Mouse (Mus musculus) lung, embryonic 16.5 days (tissue): ENCODE results near the gene Meis2. TPM values are rescaled to one million over a fixed set of nuclear protein-coding genes. Genes with fewer than 3 reads are reported as not detected.

Source experiments
- ATAC-seq: fragments of 200-750 bp; cut with Nextera tagmentation; 2 replicates; pipeline ENCODE4 v1.8.0; 2017; ENCODE audit warnings: low read depth, mild to moderate bottlenecking, moderate library complexity
- H3K27ac ChIP-seq: fragments of 300-500 bp; sonication (generic); 2 replicates; pipeline ENCODE4 v1.5.1; 2014; ENCODE audit warnings: mild to moderate bottlenecking, control low read depth, low read length
- H3K27me3 ChIP-seq: fragments of 300-500 bp; sonication (generic); 2 replicates; pipeline ENCODE4 v1.6.1; 2014; ENCODE audit warnings: low read depth, low read length, mixed read lengths; ENCODE audit not compliant: control insufficient read depth, insufficient read depth
- H3K36me3 ChIP-seq: fragments of 300-500 bp; sonication (generic); 2 replicates; pipeline ENCODE4 v1.6.1; 2014; ENCODE audit warnings: low read length; ENCODE audit not compliant: control insufficient read depth, insufficient read depth
- H3K4me1 ChIP-seq: fragments of 300-500 bp; sonication (generic); replicated peaks from 2 replicates; pipeline ENCODE4 v1.6.1; 2014; ENCODE audit warnings: low read length, mixed read lengths; ENCODE audit not compliant: control insufficient read depth, insufficient read depth
- H3K4me2 ChIP-seq: fragments of 300-500 bp; sonication (generic); 2 replicates; pipeline ENCODE4 v1.6.1; 2014; ENCODE audit warnings: low read depth, low read length, control low read depth
- H3K4me3 ChIP-seq: fragments of 300-500 bp; sonication (generic); 2 replicates; pipeline ENCODE4 v1.5.1; 2014; ENCODE audit warnings: mild to moderate bottlenecking, low read length, control low read depth
- H3K9ac ChIP-seq: fragments of 300-500 bp; sonication (generic); 2 replicates; pipeline ENCODE4 v1.6.1; 2014; ENCODE audit warnings: low read length, control low read depth
- H3K9me3 ChIP-seq: fragments of 300-500 bp; sonication (generic); 2 replicates; pipeline ENCODE4 v1.6.1; 2016; ENCODE audit warnings: low read length; ENCODE audit not compliant: control insufficient read depth
- WGBS: fragments of 180-500 bp; shearing (Covaris S2); extraction: QIAGEN DNeasy Blood & Tissue Kit; methylation state at CpG from one replicate; pipeline ENCODE4 v1.1.7; 2014; 5-methylcytosine and 5-hydroxymethylcytosine counted together
- polyA plus RNA-seq: library from polyadenylated mRNA; unstranded; fragments of >200 nt; fragmentation: Nextera tagmentation; extraction: Ambion mirVana; gene quantifications from 2 replicates; pipeline ENCODE4 v1.2.1, GENCODE M21; 2015

Meis2 gene
- polyA plus RNA-seq, 1 experiment from 2014 or later, result 24.2 TPM

DNA sequence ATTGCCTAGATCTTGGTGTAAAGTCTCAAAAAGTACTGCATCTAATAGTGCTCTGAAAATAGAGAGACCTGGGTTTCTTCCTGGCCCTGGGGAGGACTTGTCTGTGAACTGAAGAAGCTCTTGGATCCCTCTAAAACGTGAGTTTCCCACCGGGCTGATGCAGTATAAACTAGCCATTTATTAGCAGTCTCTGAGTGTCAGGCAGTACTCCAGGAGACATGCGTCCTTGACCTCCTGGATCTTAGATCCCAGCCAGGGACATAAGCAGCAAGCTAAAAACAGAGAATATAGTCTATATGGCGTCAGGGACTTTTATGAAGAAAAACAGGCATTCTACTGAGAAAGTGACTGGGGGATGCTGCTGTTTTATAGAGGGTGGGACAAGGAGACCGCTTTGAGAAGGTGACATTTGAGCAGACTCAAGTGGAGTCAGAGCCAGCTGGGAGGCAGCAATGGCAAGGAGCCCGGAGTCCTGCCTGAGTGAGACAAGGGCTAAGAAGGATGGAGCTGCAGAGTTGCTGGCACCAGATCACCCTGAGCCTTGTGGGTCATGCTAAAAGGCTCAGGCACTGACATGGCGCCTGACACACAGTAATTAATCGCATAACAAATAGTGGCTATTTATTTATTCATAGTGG lies 126.6 kb downstream of the Meis2 start:
- Histone ChIP-seq H3K4me2 (no peak overlapping the region), H3K9me3 (no peaks in the 10 kb centered on the region), H3K4me1 (peaks cover 9% of the 10 kb centered on the region), H3K27ac (no peak overlapping the region), H3K9ac (no peak overlapping the region), H3K27me3 (no peaks in the 10 kb centered on the region), H3K4me3 (no peak overlapping the region), H3K36me3 (no peaks in the 10 kb centered on the region)
- 40% methylated on average over 8 of the region's 8 CpGs for WGBS
- ATAC-seq, result peak; percentile 90

DNA sequence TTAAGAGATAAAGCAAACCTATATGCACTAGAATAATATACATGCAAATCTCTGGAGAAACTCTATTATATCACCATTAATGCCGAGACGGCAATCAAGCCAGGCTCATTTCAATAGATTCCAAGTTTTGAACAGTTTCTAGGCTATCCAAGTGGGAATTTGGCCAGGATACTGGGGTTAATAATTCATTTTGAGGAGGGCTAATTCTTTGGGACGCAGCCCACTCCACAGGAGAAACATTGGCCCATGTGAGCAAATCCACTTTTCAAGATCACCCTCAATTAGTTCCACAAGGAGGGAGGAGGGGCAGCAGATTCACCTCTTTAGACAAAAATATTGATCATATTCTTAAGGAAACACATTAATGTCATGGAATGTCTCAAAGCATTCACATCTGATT lies 127.3 kb downstream of the Meis2 start:
- no peaks in the 10 kb centered on the region for H3K36me3 ChIP-seq
- H3K27me3 ChIP-seq, result no peaks in the 10 kb centered on the region
- no peaks in the 10 kb centered on the region for H3K9me3 ChIP-seq
- no peak overlapping the region for H3K4me3 ChIP-seq
- no peak for ATAC-seq
- peaks cover 9% of the 10 kb centered on the region for H3K4me1 ChIP-seq
- no peak overlapping the region for H3K4me2 ChIP-seq
- 44% methylated on average over 3 of the region's 3 CpGs for WGBS
- no peak overlapping the region for H3K9ac ChIP-seq
- no peak overlapping the region for H3K27ac ChIP-seq

DNA sequence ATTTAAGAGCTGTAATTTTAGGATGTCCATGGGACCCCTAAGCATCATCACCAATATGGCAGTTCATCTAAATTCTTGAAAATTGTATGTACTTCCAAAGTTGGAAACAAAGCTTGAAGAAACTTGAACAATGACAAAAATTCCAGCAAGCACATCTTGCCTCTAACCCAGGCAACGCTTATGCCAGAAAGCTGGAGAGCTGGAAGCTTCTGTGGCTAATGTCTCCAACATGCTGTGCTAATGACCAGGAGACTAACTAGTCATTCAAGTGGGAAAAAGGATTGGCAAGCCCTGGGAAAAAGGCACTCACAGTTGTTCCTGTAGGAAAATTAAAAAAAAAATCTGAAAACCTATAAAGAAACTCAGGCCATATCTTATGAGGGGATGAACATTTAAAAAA lies 127.7 kb downstream of the Meis2 start:
- no peaks in the 10 kb centered on the region for H3K36me3 ChIP-seq
- H3K4me2 ChIP-seq, result no peak overlapping the region
- no peak overlapping the region for H3K9ac ChIP-seq
- H3K4me1 ChIP-seq, result peaks cover 7% of the 10 kb centered on the region
- H3K27me3 ChIP-seq, result no peaks in the 10 kb centered on the region
- ATAC-seq, result no peak
- H3K9me3 ChIP-seq, result no peaks in the 10 kb centered on the region
- WGBS, result 97% methylated on average over 1 of the region's 1 CpGs
- no peak overlapping the region for H3K27ac ChIP-seq
- no peak overlapping the region for H3K4me3 ChIP-seq

DNA sequence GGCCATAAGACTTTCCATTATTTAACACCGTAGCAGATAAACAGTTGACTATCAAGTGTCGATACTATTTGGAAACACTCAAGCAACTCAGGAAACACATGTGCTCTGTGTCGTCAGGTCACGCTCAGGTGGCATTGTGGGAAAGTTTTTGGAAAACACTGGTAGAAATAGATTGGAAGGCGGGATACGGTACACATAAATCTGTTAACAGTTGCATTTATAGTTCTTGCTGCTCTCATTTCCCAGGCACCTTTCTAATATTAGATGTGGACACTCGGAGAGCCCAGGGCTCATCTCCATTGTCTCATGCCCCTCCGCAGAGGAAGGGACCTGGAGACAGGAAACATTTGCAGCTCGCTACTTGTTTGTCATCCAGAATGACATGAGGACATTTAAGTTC lies 128.9 kb downstream of the Meis2 start:
- no peak overlapping the region for H3K4me3 ChIP-seq
- no peaks in the 10 kb centered on the region for H3K36me3 ChIP-seq
- no peaks in the 10 kb centered on the region for H3K9me3 ChIP-seq
- H3K4me2 ChIP-seq, result no peak overlapping the region
- WGBS, result 75% methylated on average over 9 of the region's 9 CpGs
- H3K27ac ChIP-seq, result no peak overlapping the region
- peaks cover 7% of the 10 kb centered on the region for H3K4me1 ChIP-seq
- no peak overlapping the region for H3K9ac ChIP-seq
- no peak for ATAC-seq
- H3K27me3 ChIP-seq, result no peaks in the 10 kb centered on the region

DNA sequence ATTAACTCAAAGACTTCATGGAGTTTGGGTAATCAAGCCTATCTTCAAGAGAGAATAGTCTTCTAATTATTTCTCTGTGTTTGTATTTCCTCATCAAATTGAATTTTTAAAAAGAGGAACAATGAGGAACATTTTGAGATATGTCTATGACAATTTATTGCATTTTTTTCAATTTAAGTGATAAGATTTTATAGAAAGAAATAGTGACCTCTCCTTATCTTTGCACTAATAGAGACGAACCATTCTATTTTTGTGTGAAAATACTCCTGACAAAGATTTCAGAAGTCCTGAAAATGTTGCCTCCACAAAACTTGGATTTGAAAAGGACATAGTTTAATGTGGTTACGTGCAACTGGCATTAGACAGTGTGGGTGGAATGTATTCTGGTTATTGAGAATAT lies 131.3 kb downstream of the Meis2 start:
- peaks cover 2% of the 10 kb centered on the region for H3K4me1 ChIP-seq
- H3K4me3 ChIP-seq, result no peak overlapping the region
- no peak overlapping the region for H3K27ac ChIP-seq
- no peaks in the 10 kb centered on the region for H3K9me3 ChIP-seq
- H3K27me3 ChIP-seq, result no peaks in the 10 kb centered on the region
- 84% methylated on average over 2 of the region's 2 CpGs for WGBS
- H3K4me2 ChIP-seq, result no peak overlapping the region
- no peak overlapping the region for H3K9ac ChIP-seq
- ATAC-seq, result no peak
- H3K36me3 ChIP-seq, result no peaks in the 10 kb centered on the region

DNA sequence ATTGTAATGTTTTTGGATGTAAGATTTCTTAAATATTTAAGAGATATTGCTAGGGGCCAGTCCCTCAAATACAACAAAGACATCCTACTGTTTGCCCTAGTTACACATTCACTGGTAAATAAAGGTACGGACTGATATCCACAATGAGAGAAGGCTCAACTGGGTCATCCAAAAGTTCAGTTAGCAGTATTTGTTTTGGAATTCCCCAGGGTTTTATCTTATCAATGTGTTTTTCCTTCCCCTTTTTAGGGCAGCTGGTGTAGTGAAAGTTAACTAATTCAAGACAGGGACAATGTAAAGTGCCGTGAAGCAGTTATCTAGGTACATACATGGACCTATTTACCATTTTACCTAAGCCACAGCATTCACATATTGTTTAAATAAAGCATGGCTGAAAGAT lies 132.4 kb downstream of the Meis2 start:
- Histone ChIP-seq H3K4me1 (peaks cover under 1% of the 10 kb centered on the region; the same call in 1 of the 2 replicates), H3K27ac (no peak overlapping the region), H3K36me3 (no peaks in the 10 kb centered on the region), H3K4me3 (no peak overlapping the region), H3K9me3 (no peaks in the 10 kb centered on the region), H3K9ac (no peak overlapping the region), H3K4me2 (no peak overlapping the region), H3K27me3 (no peaks in the 10 kb centered on the region)
- ATAC-seq, result no peak
- 30% methylated on average over 2 of the region's 2 CpGs for WGBS

DNA sequence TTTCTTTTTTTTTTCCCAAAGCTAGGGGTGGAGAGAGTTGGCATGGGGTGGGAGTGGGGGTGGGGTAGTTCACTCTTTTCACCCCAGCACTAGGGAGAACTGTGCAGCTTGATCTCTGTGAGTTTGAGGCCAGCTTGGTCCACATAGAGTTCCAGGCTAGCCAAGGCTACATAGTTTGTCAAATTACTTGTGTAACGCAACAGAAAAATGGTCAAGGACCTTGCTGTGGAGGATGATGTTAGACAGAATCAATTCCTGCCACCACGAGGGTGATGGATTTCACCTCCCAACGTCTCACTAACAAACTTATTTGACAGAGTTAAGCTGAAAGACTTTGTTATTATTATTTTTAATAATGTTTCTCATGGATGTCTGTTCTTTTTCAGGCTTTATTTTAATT lies 139.9 kb downstream of the Meis2 start:
- 70% methylated on average over 3 of the region's 3 CpGs for WGBS
- ATAC-seq, result no peak

DNA sequence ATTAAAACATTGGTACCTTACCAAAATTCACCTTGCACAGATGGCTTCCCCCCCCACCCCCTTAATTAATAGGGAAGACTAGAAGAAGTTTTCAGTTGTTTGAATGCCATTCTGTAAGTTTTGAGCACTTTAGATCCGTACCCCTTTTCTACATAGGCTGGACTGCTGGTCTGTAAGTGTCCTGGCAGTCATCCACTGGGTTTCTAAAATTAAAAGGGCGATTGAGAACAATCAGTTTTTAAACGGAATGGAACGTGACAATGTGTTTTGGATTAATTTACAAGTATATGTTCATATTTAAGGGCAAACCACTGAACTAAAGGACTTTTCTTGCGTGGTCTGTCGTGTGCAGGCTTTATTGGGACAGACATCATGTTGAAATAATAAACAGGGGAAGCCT lies 141.2 kb downstream of the Meis2 start:
- Histone ChIP-seq H3K36me3 (no peaks in the 10 kb centered on the region), H3K4me3 (no peak overlapping the region), H3K4me1 (peaks cover 25% of the 10 kb centered on the region), H3K27ac (peak overlapping the region; percentile 47), H3K4me2 (peak overlapping the region; percentile 20; the same call in 1 of the 2 replicates), H3K9ac (no peak overlapping the region), H3K9me3 (no peaks in the 10 kb centered on the region), H3K27me3 (no peaks in the 10 kb centered on the region)
- peak; percentile 45 for ATAC-seq
- 51% methylated on average over 6 of the region's 6 CpGs for WGBS

More for the DNA sequence above, 139.9 kb downstream of the Meis2 start:
- peaks cover 25% of the 10 kb centered on the region for H3K4me1 ChIP-seq
- H3K9ac ChIP-seq, result no peak overlapping the region
- H3K36me3 ChIP-seq, result no peaks in the 10 kb centered on the region
- H3K27ac ChIP-seq, result no peak overlapping the region
- no peak overlapping the region for H3K4me3 ChIP-seq
- H3K27me3 ChIP-seq, result no peaks in the 10 kb centered on the region
- no peak overlapping the region for H3K4me2 ChIP-seq
- no peaks in the 10 kb centered on the region for H3K9me3 ChIP-seq

DNA sequence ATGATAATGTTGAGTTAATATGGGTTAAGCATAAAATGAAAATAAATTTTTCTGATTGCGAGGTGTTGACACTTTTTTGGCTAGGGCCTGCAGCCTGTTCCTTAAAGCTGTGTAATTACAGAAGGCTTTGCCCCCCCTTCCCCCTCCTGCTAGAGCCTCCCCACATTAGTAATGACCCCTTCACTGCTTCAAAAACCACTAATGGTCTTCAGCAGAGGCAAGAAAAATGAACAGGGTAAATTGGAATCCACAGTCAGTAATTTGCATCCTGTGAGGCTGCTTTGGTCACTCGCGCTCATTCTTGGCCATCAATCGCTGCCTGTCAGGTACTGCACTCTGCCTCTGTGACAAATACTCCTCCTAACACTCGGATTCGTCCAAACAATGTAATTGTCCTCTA lies 142.4 kb downstream of the Meis2 start:
- peak; percentile 72 for ATAC-seq
- Histone ChIP-seq H3K9ac (no peak overlapping the region), H3K9me3 (no peaks in the 10 kb centered on the region), H3K27me3 (no peaks in the 10 kb centered on the region), H3K4me2 (0 out of 2 replicates have a peak overlapping the region, but pooled peaks have one; percentile 6), H3K36me3 (no peaks in the 10 kb centered on the region), H3K4me3 (no peak overlapping the region), H3K27ac (peak overlapping the region; percentile 36; the same call in 1 of the 2 replicates), H3K4me1 (peaks cover 25% of the 10 kb centered on the region)
- 21% methylated on average over 6 of the region's 6 CpGs for WGBS

DNA sequence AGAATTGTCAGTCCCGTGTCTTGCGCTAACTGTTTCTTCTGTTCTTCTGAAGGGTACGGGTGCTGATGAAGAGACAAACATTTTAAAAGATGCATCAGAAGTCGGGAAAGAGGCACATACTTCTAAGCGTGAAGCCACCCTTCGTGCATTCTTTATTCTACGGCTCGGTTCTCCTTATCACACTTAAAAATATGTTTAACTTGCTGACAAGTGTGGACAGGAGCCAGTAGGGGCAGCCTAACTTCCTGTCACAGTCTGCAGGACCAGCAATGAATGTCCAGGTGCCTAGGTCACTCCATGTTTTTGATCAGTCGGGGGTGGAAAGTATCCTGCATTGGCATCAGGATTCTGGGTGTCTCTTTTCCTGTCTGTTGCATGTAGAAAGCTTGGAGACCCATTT lies 144.0 kb downstream of the Meis2 start:
- Histone ChIP-seq H3K4me3 (no peak overlapping the region), H3K4me1 (peaks cover 25% of the 10 kb centered on the region), H3K27ac (no peak overlapping the region), H3K27me3 (no peaks in the 10 kb centered on the region), H3K36me3 (no peaks in the 10 kb centered on the region), H3K9me3 (no peaks in the 10 kb centered on the region), H3K4me2 (no peak overlapping the region), H3K9ac (no peak overlapping the region)
- WGBS, result 40% methylated on average over 9 of the region's 9 CpGs
- ATAC-seq, result no peak
